Mouse (Mus musculus) stomach, postnatal 0 days (tissue): ENCODE measurements around the gene Obox1. TPM values are rescaled to one million over a fixed set of nuclear protein-coding genes. Genes with fewer than 3 reads are reported as not detected.
A peak's percentile ranks its signal among the peaks of the same experiment; 100 is the strongest.
"Not testable (repeated sequence)": the region's sequence is repeated elsewhere in the genome, so short reads cannot be mapped to it uniquely, and the experiment has no call there.

ENCODE experiments used
- ATAC-seq: fragments of 200-750 bp; cut with Nextera tagmentation; 2 replicates; pipeline ENCODE4 v1.8.0; 2017; ENCODE audit not compliant: low FRiP score, low TSS enrichment
- DNase-seq: peaks from one replicate; pipeline ENCODE4 v3.0.0-alpha.2; 2016; ENCODE audit warnings: low spot score
- H3K27ac ChIP-seq: fragments of 300-500 bp; sonication (generic); replicated peaks from 2 replicates; pipeline ENCODE4 v1.5.1; 2014; ENCODE audit warnings: mild to moderate bottlenecking, control low read depth
- H3K27me3 ChIP-seq: fragments of 300-500 bp; sonication (generic); 2 replicates; pipeline ENCODE4 v1.6.1; 2014; ENCODE audit warnings: low read length; ENCODE audit not compliant: control insufficient read depth, insufficient read depth
- H3K36me3 ChIP-seq: fragments of 300-500 bp; sonication (generic); 2 replicates; pipeline ENCODE4 v1.6.1; 2014; ENCODE audit warnings: low read length, mixed read lengths; ENCODE audit not compliant: control insufficient read depth, insufficient read depth
- H3K4me1 ChIP-seq: fragments of 300-500 bp; sonication (generic); replicated peaks from 2 replicates; pipeline ENCODE4 v1.6.1; 2014; ENCODE audit warnings: antibody characterized with exemption; ENCODE audit not compliant: control insufficient read depth, insufficient read depth
- H3K4me2 ChIP-seq: fragments of 300-500 bp; sonication (generic); replicated peaks from 2 replicates; pipeline ENCODE4 v1.6.1; 2014; ENCODE audit warnings: low read depth, mild to moderate bottlenecking, control low read depth, moderate library complexity
- H3K4me3 ChIP-seq: fragments of 300-500 bp; sonication (generic); 2 replicates; pipeline ENCODE4 v1.5.1; 2014; ENCODE audit warnings: low read depth, low read length, control low read depth
- H3K9ac ChIP-seq: fragments of 300-500 bp; sonication (generic); 2 replicates; pipeline ENCODE4 v1.6.1; 2014; ENCODE audit warnings: mild to moderate bottlenecking, low read length, control low read depth, mixed read lengths
- H3K9me3 ChIP-seq: fragments of 300-500 bp; sonication (generic); 2 replicates; pipeline ENCODE4 v1.6.1; 2016; ENCODE audit warnings: low read length; ENCODE audit not compliant: control insufficient read depth
- WGBS: fragments of 180-500 bp; shearing (Covaris S2); extraction: QIAGEN DNeasy Blood & Tissue Kit; methylation state at CpG from one replicate; pipeline ENCODE4 v1.1.7; 2014; 5-methylcytosine and 5-hydroxymethylcytosine counted together
- polyA plus RNA-seq: library from polyadenylated mRNA; unstranded; fragments of >200 nt; fragmentation: Nextera tagmentation; extraction: Ambion mirVana; gene quantifications from 2 replicates; pipeline ENCODE4 v1.2.1, GENCODE M21; 2015

Gene Obox1
- polyA plus RNA-seq, result not detected in 2 replicates

- not testable (repeated sequence) for H3K36me3 ChIP-seq, H3K27ac ChIP-seq, H3K4me1 ChIP-seq, ATAC-seq, H3K4me3 ChIP-seq, H3K9me3 ChIP-seq, H3K27me3 ChIP-seq, DNase-seq, H3K4me2 ChIP-seq, H3K9ac ChIP-seq
- WGBS, result no CpG with 5 or more reads among the region's 2 CpGs
Measured at GRCm38 (mm10) chr7:15388421-15388998, at the start of gene Obox1, which contains the start of gene Obox2. Gene Obox1 (plus strand): TSS chr7:15388948. Gene Obox2 (plus strand): TSS chr7:15388721.

GRCm38 (mm10) chr7:15399147-15399874, 10.6 kb downstream of the Obox1 start:
- not testable (repeated sequence) for H3K27me3 ChIP-seq, H3K27ac ChIP-seq, H3K36me3 ChIP-seq, H3K9me3 ChIP-seq, H3K9ac ChIP-seq, H3K4me2 ChIP-seq, ATAC-seq, DNase-seq, H3K4me3 ChIP-seq, H3K4me1 ChIP-seq
- WGBS, result 57% methylated on average over 3 of the region's 3 CpGs

GRCm38 (mm10) chr7:15406816-15407215, 18.1 kb downstream of the Obox1 start:
- H3K9ac ChIP-seq, H3K4me3 ChIP-seq, H3K4me2 ChIP-seq, H3K4me1 ChIP-seq, ATAC-seq, H3K9me3 ChIP-seq, H3K27me3 ChIP-seq, H3K36me3 ChIP-seq, DNase-seq, H3K27ac ChIP-seq: not testable (repeated sequence)
- WGBS, result 85% methylated on average over 10 of the region's 10 CpGs

GRCm38 (mm10) chr7:15418046-15418445, 29.3 kb downstream of the Obox1 start:
- 77% methylated on average over 8 of the region's 9 CpGs for WGBS
- not testable (repeated sequence) for H3K9ac ChIP-seq, H3K27me3 ChIP-seq, H3K4me2 ChIP-seq, H3K4me3 ChIP-seq, H3K36me3 ChIP-seq, H3K27ac ChIP-seq, H3K9me3 ChIP-seq, H3K4me1 ChIP-seq, DNase-seq, ATAC-seq

- 87% methylated on average over 3 of the region's 4 CpGs for WGBS
- not testable (repeated sequence) for H3K27me3 ChIP-seq
Measured at GRCm38 (mm10) chr7:15425537-15425936, 36.8 kb downstream of the Obox1 start.

GRCm38 (mm10) chr7:15509411-15509810, 120.7 kb downstream of the Obox1 start:
- not testable (repeated sequence) for ATAC-seq, H3K27ac ChIP-seq, H3K4me3 ChIP-seq, H3K36me3 ChIP-seq, H3K4me1 ChIP-seq, H3K4me2 ChIP-seq, H3K9ac ChIP-seq, H3K9me3 ChIP-seq, H3K27me3 ChIP-seq
- DNase-seq, result peak; percentile 2
- WGBS, result 67% methylated on average over 5 of the region's 5 CpGs

More at GRCm38 (mm10) chr7:15425537-15425936, 36.8 kb downstream of the Obox1 start:
- H3K4me1 ChIP-seq, H3K4me3 ChIP-seq, H3K9me3 ChIP-seq, DNase-seq, H3K36me3 ChIP-seq, H3K4me2 ChIP-seq, ATAC-seq, H3K27ac ChIP-seq, H3K9ac ChIP-seq: not testable (repeated sequence)

Other genes starting within 250 kb of the Obox1 start
- gene Obox2, start 227 bp upstream of the Obox1 start, polyA plus RNA-seq, result not detected in 2 replicates